Mouse (Mus musculus): ENCODE data around the gene Ctf2. TPM values are rescaled to one million over a fixed set of nuclear protein-coding genes. Genes with fewer than 3 reads are reported as not detected.

Ctf2 gene
- total and polyA plus RNA-seq, 3 experiments = 0.36 TPM; not detected in 2

- in situ Hi-C loops (cut with MboI; ENCODE audit: low pct_ligation_motif_present, low pct_unique_long_range_greater_than_20kb, low sequenced_read_pairs) (loop anchor here (25.0 kb wide), 1 partner anchor 403 kb away; no protein-coding TSS in a partner anchor), dilution Hi-C loops (cut with MboI; ENCODE audit: extremely low pct_ligation_motif_present, extremely low pct_unique_long_range_greater_than_20kb, low sequenced_read_pairs) (no loop called here)
- Histone ChIP-seq H3K4me3 (replicated peaks in 1 of 3; ENCODE audit: low read depth in 2 of 3, low read length in 2 of 3, poor library complexity in 1 of 3) (no peak overlapping the region), H3K9me3 (replicated peaks; ENCODE audit: low read length) (no peaks in the 10 kb centered on the region), H3K9ac (ENCODE audit: insufficient read depth, low read depth) (no peak overlapping the region), H3K4me1 (ENCODE audit: control insufficient read depth in 1 of 2, insufficient read depth in 2 of 2) (peaks cover 0 to 42% of the 10 kb centered on the region in 2 experiments; a peak in 3 of 4 replicates), H3K27me3 (replicated peaks) (no peaks in the 10 kb centered on the region), H3K27ac (ENCODE audit: insufficient read depth, low read depth) (no peak overlapping the region), H3K4me2 (ENCODE audit: insufficient read depth, low read depth, poor library complexity, severe bottlenecking) (no peak overlapping the region), H3K79me2 (replicated peaks; ENCODE audit: control insufficient read depth, extremely low read depth, insufficient read depth, poor library complexity, severe bottlenecking) (peaks cover 10% of the 10 kb centered on the region), H3K36me3 (replicated peaks in 1 of 2; ENCODE audit: control insufficient read depth in 1 of 2, insufficient read depth in 1 of 2, low read length in 1 of 2) (peaks cover 37 to 58% of the 10 kb centered on the region in 2 experiments)
- DNase-seq (ENCODE audit: extremely low read depth) = no peak
- no peak for TF ChIP-seq MEF2A (IDR thresholded peaks at IDR 0.05; ENCODE audit: borderline replicate concordance, low read depth, low read length)
- TF ChIP-seq ZMIZ1 (IDR thresholded peaks at IDR 0.05; ENCODE audit: low read depth, low read length) = no peak
- no peak for TF ChIP-seq HCFC1 (IDR thresholded peaks at IDR 0.05; ENCODE audit: low read depth, low read length)
- no peak for TF ChIP-seq SMC3 (IDR thresholded peaks at IDR 0.05; ENCODE audit: low read depth, low read length)
- no peak for TF ChIP-seq RCOR1 (conservative IDR thresholded peaks at IDR 0.05; ENCODE audit: low read depth, low read length)
- TF ChIP-seq UBTF (IDR thresholded peaks at IDR 0.05; ENCODE audit: low read depth, low read length) = no peak
- no peak for TF ChIP-seq KAT2A (IDR thresholded peaks at IDR 0.05; ENCODE audit: insufficient replicate concordance, low read length)
- TF ChIP-seq ELF1 (IDR thresholded peaks at IDR 0.05; ENCODE audit: low read depth, low read length) = no peak
- no peak for TF ChIP-seq TBP (conservative IDR thresholded peaks at IDR 0.05; ENCODE audit: low read depth, low read length)
- no peak for TF ChIP-seq ZKSCAN1 (IDR thresholded peaks at IDR 0.05; ENCODE audit: borderline replicate concordance, low read depth, low read length)
- TF ChIP-seq RAD21 (IDR thresholded peaks at IDR 0.05; ENCODE audit: low read depth, low read length) = no peak
- no peak for TF ChIP-seq MYC (IDR thresholded peaks at IDR 0.05; ENCODE audit: low read depth, low read length)
- TF ChIP-seq BHLHE40 (IDR thresholded peaks at IDR 0.05; ENCODE audit: low read depth, low read length) = no peak
- TF ChIP-seq JUND (conservative IDR thresholded peaks at IDR 0.05; ENCODE audit: low read depth, low read length) = no peak
- TF ChIP-seq MAFK (IDR thresholded peaks at IDR 0.05; ENCODE audit: insufficient replicate concordance, low read length) = no peak
- no peak for TF ChIP-seq IRF4 (IDR thresholded peaks at IDR 0.05; ENCODE audit: low read depth, low read length)
- TF ChIP-seq ETS1 (conservative IDR thresholded peaks at IDR 0.05; ENCODE audit: low read depth, low read length) = no peak
- TF ChIP-seq TCF12 (IDR thresholded peaks at IDR 0.05; ENCODE audit: low read depth, low read length) = no peak
Measured at GRCm38 (mm10) chr7:127765756-127766155, 33.8 kb upstream of the Ctf2 start.

GRCm38 (mm10) chr7:127763642-127764041 is 31.7 kb upstream of the Ctf2 start:
- in situ Hi-C loops (cut with MboI; ENCODE audit: low pct_ligation_motif_present, low pct_unique_long_range_greater_than_20kb, low sequenced_read_pairs) = loop anchor here (5.0 to 25.0 kb wide), 2 partner anchors 401 to 661 kb away; no protein-coding TSS in a partner anchor
- Histone ChIP-seq H3K4me3 (replicated peaks in 1 of 3; ENCODE audit: low read depth in 2 of 3, low read length in 2 of 3, poor library complexity in 1 of 3) (no peak overlapping the region), H3K4me1 (ENCODE audit: control insufficient read depth in 1 of 2, insufficient read depth in 2 of 2) (peaks cover 0 to 48% of the 10 kb centered on the region in 2 experiments; a peak in 3 of 4 replicates), H3K9me3 (replicated peaks; ENCODE audit: low read length) (no peaks in the 10 kb centered on the region), H3K27me3 (replicated peaks) (no peaks in the 10 kb centered on the region), H3K36me3 (replicated peaks in 1 of 2; ENCODE audit: control insufficient read depth in 1 of 2, insufficient read depth in 1 of 2, low read length in 1 of 2) (peaks cover 37 to 65% of the 10 kb centered on the region in 2 experiments), H3K79me2 (replicated peaks; ENCODE audit: control insufficient read depth, extremely low read depth, insufficient read depth, poor library complexity, severe bottlenecking) (no peaks in the 10 kb centered on the region), H3K27ac (ENCODE audit: insufficient read depth, low read depth) (no peak overlapping the region), H3K9ac (ENCODE audit: insufficient read depth, low read depth) (no peak overlapping the region), H3K4me2 (ENCODE audit: insufficient read depth, low read depth, poor library complexity, severe bottlenecking) (no peak overlapping the region)
- dilution Hi-C loops (cut with MboI; ENCODE audit: extremely low pct_ligation_motif_present, extremely low pct_unique_long_range_greater_than_20kb, low sequenced_read_pairs) = no loop called here
- TF ChIP-seq CTCF (conservative IDR thresholded peaks at IDR 0.05 in 1 of 2, IDR thresholded peaks at IDR 0.05 in 1 of 2; ENCODE audit: low read depth in 2 of 2, low read length in 2 of 2) = no peak
- no peak for DNase-seq (ENCODE audit: extremely low read depth)

All from CH12.LX (cell line).